Mouse (Mus musculus): ENCODE measurements around the gene Ndufs8.

Gene Ndufs8

DNA sequence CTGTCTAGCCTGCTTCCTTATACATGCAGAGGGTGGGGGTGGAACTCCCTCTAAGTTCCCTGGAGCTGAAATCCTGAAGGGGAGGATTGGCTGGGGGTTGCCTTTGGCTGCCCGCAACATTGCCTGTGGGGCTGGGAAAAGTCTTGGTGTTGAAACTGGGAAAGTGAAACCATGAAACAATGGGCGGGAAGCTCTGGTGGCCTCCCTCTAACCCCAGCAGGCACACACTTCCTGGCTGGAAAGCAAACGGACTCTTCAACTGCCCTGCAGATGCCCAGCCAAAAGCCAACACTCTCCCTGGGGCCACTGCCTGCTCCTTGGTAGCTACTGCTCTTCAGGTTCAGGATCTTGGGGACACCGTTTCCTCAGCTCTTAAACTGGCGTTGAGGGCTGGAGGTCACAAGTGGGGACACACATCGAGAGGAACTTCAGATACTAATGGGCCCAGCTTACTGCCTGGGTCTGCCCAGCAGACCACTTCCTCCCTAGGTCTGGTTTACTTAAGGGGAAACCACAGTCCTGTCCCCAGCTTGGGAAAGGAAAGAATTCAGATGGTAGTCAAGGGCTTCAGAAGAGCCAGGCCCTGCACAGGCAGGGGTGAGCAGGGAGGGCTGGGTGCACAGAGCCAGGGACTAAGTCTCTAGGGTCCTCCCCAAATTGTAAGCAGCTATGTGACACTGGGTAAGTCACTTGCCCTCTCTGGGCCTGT, 7.2 kb downstream of the Ndufs8 start:
- DNase-seq (ENCODE audit: low read depth, low spot score) = no peak

DNA sequence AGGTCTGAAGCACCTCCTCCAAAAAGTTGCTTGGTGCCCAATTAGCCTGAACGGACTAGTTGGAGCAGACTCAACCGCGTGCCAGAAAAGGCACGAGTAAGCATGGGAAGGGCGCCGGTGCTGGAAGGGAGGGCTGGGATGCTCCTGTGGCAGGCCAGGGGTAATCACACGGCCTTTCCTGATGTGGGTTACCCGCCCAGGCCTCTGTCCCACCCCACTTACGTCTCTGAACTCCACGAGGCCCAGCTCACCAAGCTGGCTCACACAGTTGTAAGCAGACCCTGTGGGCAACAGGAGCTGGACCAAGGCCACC, 8.3 kb downstream of the Ndufs8 start:
- no peak for DNase-seq (ENCODE audit: low read depth, low spot score)

DNA sequence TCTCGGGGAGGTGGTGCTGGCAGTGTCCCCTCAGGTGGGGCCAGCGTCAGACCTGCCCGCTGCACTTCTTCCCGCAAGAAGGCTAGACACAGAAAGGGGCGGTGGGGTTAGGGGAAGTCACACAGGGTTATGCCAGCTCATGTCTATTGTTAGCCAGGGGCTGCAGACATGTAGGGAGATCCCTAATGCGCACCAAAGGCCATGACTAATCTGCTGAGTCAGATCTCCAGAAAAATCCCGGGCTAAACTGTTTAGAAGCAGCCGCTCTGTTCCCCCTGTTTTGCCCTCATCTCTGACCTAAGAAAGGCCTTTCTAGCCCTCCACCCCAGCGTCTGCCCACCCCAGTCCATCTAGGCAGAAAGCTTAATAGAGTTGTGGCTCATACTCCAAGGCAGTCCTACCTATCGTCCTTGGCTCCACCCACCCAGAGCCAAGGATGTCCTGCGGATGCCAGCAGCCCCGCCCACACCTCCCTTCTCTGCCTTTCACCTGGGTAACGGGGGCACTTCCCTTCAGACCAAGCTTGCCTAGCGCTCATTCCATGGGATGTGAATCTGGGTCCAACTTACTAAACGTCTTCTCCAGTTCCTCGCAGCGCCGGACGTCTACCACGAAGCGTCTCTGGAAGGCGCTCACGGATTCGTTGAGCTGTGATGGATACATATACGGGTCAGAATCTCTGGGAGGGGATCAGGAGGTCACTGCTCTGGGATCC, 8.8 kb downstream of the Ndufs8 start:
- DNase-seq (ENCODE audit: low read depth, low spot score) = peak; percentile 38

DNA sequence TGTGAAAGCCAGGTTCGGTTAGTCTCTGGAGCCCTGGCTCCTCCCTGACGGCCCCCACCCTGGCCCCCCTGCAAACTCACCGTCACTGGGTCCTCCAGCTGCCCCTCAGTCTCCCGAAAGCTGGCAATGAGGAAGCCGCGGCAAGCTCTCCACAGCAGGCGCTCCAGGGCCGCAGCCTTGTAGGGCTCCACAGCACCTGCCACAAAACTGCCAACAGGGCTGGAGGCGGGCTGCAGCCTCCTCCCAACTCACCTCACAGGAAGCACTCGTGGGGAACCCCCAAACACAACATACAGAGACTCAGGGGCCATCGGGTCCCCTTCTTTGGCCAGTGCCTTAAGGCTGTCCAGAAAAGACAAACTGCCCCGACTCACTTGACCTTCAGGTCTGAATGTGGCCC, 9.6 kb downstream of the Ndufs8 start:
- no peak for DNase-seq (ENCODE audit: low read depth, low spot score)

DNA sequence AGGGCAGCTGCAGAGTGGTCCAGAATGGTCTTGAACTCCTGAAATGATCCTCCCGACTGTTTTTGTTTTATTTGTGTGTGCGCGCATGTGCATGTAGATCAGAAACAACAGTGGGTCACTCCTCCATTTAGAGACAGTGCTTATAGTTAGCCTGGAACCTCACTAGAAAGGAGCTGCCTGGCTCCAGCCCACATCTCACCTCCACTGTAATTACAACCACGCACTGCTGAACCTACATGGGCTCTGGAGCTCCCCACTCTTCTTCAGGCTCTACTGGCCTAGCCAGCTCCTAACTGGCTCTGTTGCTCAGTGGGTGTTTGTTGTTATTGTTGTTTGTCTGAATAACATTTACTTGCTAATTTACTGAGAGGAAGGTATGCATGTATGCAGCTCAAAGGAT, 13.0 kb downstream of the Ndufs8 start:
- no peak for DNase-seq (ENCODE audit: low read depth, low spot score)

DNA sequence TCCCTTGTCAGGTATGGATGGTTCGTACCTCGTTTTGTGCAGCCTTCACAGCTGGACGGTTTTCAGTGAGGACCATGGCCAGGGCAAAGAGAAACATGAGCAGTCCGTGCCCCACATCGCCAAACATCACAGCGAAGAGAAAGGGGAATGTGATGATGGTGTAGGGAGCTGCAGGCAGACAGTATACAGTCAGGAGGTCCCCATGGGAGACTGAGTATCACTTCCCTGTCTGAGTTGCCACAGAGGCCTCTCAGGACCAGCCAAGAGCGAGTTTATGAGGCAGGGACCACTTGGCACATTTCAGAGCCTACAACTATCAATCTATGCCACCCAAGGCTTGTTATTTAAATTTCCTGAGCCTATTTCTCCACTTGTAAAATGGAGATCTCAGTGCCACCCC, 13.6 kb downstream of the Ndufs8 start:
- DNase-seq (ENCODE audit: low read depth, low spot score) = no peak

DNA sequence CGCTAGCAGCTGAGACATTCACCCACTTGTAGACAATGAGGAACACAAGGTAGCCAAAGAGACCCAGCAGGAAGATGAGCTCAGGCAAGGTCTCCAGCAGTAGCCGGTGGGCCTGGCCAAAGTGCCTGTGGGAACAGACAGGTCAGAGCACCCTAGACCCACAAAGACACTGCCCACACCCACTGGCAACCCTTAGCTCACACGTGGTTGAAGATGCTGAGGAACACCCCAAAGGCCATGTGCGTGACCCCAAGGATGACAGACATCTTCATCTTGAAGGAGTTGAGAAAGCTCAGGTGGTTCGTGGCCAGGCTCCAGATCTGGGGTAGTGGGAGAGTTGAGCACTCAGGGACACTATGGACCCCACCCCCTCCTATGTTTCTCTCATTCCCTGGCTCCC, 15.0 kb downstream of the Ndufs8 start:
- no peak for DNase-seq (ENCODE audit: low read depth, low spot score)

DNA sequence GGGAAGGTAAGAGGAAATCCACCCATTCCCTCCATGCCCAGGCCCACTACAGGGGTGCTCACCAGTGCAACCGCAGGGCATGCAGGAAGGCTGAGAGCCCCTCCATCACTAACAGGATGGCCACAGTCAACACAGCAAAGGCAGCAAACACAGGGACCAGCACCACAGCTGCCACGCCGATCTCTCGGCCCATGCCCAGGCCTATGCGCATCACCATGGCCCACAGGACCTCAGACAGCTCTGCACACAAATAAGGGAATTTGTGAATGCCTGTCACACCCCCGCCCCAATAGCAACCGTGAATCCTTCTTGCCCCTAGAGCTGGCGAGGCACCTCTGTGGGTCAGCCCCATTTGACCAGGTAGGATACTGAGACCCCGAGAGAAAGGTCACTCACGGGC, 16.4 kb downstream of the Ndufs8 start:
- DNase-seq (ENCODE audit: low read depth, low spot score) = no peak

DNA sequence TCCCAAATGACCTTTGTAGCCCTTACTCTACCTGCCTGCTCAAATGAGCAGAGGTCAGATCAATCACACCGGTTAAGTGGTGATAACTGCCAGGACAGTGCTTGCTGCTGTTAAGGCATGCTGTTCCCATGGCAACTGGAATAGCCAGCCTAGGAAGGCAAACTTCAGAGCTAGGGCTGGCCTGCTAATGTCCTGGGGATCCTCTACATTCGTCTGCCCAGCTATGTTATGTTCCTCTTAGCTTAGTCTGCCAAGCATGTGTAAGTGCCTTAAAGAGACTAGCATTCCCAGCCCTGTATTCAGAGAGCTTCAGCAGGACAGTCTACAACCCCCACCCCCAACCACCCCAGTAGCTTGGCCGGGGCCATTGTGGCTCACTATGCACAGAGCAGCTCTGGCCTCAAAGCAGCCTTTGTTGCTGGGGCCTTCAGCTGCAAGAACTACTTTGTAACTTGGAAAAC, 17.4 kb downstream of the Ndufs8 start:
- no peak for DNase-seq (ENCODE audit: low read depth, low spot score)

DNA sequence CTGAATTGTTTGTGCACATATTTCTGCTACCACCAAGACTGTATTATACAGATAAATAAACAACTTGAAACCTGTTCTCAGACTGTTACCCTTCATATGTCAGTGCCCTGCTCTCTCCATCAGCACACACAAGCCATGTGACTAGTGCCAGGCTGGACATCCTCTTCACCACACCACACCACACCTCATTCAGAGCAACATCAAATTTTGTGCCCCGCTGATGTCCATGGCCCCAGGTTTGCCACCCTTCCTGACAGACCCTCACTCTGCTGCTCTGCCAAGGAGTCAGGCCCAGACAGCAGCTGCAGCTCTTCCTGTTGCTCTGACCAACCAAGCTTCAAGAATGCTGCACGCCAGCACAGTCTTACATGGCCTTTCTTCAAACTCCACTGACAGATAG, 18.3 kb downstream of the Ndufs8 start:
- DNase-seq (ENCODE audit: low read depth, low spot score) = no peak

DNA sequence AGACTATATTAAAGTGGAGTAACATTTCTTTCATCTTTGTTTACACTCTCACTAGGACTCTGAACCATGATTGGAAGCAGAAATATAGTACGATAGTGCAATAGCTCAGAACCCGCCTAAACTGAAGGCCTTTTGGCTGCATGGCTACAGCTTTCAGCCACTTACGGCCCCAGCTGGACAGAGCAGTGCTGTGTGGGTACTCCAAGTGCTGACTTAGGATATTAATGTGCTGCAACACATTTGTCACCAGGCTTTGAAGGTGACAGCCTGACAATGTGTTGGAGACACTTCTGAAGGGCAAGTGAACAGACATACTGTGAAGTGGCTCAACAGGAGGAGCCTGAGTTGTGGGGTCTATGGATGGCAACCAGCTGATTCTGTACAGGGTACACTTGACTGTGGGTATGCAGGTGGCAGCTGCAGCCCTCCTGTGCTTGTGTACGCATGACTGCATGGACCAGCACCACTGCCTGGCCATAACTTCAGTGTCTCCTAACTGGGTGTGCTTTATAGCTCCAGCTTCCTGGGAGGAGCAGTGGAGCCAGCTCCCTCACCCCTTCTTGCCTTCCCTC, 18.9 kb downstream of the Ndufs8 start:
- no peak for DNase-seq (ENCODE audit: low read depth, low spot score)

DNA sequence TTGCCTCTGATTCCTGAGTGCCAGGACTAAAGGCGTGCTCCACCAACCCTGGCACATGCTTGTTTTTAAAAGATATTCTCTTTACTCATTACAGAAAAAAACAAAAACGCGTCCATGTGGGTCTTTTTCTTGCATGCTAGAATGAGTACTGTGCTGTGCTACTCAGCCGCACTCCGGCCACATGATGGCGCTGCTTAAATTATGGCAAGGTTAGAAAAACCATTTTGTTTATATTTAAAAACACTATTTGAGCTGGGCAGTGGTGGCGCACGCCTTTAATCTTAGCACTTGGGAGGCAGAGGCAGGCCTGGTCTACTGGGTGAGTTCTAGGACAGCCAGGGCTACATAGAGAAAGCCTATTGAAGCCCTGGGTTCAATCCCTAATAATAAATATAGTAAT, 22.4 kb downstream of the Ndufs8 start:
- DNase-seq (ENCODE audit: low read depth, low spot score) = no peak

DNA sequence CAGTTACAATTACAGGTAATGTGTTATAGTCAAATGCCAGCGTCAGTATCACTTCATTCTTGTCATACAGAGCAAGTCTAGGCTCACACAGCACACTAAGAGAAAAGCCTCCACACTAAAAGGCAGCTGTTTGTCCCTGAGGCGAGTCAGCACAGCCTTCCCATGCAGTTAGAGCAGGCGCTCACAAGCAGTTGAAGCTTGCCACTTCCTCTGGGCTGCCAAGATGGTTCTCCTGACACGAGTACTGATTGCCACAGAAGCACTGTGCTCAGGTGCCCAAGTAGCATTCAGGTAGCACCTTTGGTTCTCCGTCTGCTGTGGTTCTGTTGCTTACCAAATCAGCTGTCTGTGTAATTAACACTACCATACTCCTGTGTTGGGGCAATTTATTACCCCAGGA, 23.5 kb downstream of the Ndufs8 start:
- DNase-seq (ENCODE audit: low read depth, low spot score) = no peak

DNA sequence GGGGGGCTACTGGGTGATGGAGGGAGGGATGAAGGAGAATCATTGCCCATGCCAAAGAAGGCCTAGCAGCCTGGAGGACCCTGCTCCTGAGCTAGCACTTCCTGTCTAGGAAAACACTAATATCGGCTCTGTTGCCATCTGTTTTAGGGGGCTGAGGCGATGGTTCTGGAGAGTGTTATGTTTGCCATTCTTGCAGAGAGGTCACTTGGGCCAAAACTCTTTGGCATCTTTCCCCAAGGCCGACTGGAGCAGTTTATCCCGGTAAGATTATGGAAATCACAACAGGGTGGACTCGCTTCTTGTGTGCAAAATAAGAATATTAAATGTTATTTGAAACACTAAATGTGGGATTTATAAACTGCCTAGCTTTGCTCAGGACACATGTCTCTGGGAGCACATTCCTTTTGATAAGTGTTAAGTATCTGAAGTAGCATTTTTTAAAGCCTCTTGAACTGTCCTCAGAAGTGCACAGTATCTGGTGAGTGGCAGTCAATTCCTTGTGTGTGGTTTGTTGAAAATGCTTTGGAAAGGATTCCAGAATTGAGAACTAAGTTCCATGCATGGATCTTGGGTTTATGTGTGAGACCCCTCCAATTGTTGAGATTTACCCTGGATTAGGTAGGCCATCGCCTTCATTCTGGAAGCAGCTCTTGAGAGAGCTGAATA, 28.1 kb downstream of the Ndufs8 start:
- no peak for DNase-seq (ENCODE audit: low read depth, low spot score)

DNA sequence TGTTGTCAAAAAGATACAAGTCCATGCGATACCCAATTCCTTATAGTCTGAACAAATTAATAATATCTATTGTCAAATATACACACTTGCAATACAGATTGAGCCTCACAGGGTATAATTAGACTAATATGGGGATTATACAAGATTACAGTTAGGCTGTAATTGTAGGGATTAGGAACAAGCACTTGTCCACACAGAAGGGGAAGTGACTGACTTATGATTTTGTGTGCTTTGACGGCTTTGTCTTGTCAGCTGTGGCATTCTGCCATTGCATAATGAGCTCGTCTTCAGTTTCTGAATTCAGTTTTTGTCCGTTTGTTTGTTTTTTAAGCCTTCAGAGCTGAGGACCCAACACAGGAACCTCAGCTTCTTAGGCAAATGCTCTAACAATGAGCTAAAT, 30.4 kb downstream of the Ndufs8 start:
- no peak for DNase-seq (ENCODE audit: low read depth, low spot score)

DNA sequence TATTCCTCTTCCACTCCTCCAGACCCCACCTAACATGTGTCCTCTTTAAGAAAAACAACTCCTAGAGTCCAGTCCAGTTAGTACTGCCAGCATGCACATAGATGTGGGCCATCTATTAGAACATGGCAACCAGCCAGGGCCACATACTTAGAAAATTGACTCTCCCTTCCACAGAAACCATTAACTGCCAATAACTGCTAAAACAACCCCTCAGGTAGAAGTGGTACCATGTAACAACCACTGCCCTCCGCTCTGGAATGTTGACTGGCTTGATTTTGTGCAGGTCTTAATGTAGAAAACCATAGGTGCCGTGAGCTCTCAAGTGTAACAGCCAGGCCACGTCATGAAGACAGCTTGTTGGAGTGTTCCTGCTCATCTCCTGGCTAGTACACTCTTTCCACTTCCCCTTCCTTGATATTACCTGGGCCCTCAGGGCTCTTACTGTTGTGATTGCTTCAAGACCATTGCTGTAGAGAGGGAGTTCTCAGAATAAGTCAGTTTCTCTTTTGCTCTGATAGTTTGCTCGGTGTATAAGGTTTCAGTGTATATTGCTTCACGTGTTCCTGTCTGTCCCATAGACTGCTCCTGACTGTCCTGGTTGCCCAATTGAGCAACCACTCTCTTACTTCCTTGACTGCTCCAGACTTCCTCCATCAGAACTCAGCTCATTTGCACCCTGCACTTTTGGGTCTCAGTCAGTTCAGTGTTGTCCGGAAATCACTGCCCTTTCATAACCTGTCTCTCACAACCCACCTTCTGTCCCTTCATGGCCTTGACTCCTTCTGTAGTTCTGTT, 32.3 kb downstream of the Ndufs8 start:
- no peak for DNase-seq (ENCODE audit: low read depth, low spot score)

DNA sequence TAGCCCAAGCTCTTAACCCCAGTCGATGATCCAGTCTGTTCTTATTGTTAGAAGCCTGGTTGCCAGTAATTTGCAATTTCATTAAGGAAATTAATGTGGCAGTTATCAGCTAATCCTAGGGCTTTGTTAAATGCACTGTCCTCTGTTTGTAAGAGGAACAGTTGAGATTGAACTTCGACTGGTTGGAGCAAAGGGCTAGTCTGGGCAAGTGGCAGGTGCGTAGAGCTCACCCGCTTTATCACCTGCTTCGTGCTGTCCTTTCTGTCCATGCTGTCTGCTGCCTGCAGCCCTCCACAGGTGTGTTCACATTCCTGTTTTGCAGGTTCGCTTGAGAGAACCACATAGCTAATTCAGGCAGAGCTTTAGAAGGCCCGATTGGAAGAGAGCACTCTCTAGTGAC, 37.5 kb downstream of the Ndufs8 start:
- DNase-seq (ENCODE audit: low read depth, low spot score) = no peak

DNA sequence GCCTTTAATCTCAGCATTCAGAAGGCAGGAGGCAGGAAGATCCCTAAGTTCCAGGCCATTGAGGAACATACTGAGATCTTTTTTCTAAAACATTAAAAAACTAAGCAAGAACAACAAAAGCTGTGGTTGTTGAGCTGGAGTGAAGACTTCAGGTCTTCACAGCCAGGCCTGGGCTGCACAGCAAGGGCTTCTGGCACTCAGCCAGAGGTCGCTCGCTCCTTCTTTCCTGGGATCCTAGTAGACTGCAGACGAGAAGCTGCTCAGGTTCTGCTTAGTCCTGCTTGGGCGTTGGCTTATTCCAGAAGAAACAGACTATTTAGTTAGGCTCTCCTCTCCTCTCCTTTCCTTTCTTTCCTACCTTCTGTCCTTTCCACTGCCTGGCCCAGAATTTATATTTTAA, 40.2 kb downstream of the Ndufs8 start:
- DNase-seq (ENCODE audit: low read depth, low spot score) = no peak

DNA sequence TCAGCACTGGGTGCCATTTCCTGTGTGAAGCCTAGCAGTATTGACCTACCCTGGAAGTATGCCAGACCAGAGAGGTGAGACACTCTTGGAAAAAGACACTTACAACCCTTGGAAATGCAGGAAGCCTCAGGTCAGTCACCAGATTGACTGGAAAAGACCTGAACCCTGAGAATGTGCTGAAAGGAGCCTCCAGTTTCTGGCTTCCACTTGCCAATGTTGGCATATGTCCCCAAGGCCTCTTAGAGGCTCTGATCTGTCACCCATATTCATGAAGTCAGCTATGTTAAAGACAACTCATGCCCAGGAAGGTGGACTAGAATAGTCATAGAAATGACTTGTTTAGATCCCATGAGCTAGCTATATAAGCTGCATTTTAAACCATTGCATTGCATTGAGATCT, 41.1 kb downstream of the Ndufs8 start:
- DNase-seq (ENCODE audit: low read depth, low spot score) = no peak

DNA sequence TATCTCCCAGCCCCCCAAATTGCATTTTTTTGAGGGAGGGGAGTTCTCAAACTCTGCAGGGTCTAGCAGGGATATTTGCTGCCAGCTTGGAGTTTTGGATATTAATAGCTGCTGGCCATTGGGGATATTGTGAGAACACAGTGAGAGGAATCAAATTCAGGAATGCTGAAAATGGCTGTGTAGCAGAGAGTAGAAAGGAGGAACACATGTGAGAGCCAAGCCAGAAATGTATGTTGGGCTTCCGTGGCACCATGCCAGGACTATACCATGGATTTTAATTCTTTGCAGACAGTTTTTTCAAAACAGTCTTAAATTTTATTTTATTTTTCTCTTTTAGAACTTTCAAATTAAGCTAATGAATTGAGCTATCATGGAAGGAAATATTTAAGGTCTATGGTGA, 44.3 kb downstream of the Ndufs8 start:
- DNase-seq (ENCODE audit: low read depth, low spot score) = no peak

DNA sequence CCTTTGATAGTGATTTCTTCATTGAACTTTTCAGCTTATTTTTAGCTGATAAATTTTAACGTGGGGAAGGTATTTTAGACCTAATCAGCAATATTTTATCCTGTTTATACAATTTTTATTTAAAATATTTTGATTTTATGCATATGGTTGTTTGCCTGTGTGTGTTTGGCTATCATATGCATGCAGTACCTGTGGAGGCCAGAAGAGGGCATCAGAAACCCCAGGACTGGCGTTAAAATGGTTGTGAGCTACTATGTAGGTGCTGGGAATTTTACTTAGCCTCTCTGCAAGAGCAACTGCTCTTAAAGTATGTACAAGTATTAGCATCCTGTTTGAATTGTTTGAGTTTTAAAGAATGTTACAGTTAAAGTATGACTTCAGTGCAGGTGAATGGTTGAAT, 47.6 kb downstream of the Ndufs8 start:
- DNase-seq (ENCODE audit: low read depth, low spot score) = peak; percentile 43

DNA sequence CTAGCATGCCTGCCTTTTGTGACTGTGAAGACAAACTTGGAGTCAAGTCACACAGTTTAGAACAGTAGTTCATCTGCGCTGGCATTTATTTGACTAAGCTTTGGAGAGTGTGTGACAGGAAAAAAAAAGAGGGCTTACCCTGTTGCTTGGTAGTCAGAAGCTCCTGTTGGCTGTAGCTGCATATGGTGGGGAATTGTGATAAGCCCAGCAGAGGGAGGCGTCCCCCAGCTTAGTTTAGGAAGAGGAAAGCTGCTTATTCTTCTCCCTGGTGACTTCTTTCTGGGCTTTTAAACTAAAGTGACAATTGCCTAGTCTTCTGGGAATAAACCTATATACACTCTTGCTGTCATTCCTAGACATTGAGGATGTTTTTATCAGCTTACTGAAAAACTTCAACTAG, 49.9 kb downstream of the Ndufs8 start:
- no peak for DNase-seq (ENCODE audit: low read depth, low spot score)
